Mouse (Mus musculus) megakaryocyte-erythroid progenitor cell, adult 5-6 weeks (primary cell): Measurements from ENCODE around the gene Sorbs1. TPM values are rescaled to one million over a fixed set of nuclear protein-coding genes. Genes with fewer than 3 reads are reported as not detected.

Experiments
- ATAC-seq: replicated peaks from 2 replicates; pipeline ENCODE4 v1.8.0; 2016; ENCODE audit warnings: mild to moderate bottlenecking, inconsistent platforms; ENCODE audit not compliant: severe bottlenecking, poor library complexity, low FRiP score, low TSS enrichment
- total RNA-seq, 2 experiments: library from RNA; stranded (forward) in 1 of 2; stranded (reverse) in 1 of 2; fragments of 200-1000, 215-1000 nt in 1 of 2; fragments of >200 nt in 1 of 2; fragmentation: Nextera tagmentation in 1 of 2; gene quantifications; 2 replicates each; pipeline ENCODE4 v1.2.3; 2014 to 2017

The Sorbs1 gene
- total RNA-seq, 2 experiments from 2014 or later, result 13.9 to 30.4 TPM

DNA sequence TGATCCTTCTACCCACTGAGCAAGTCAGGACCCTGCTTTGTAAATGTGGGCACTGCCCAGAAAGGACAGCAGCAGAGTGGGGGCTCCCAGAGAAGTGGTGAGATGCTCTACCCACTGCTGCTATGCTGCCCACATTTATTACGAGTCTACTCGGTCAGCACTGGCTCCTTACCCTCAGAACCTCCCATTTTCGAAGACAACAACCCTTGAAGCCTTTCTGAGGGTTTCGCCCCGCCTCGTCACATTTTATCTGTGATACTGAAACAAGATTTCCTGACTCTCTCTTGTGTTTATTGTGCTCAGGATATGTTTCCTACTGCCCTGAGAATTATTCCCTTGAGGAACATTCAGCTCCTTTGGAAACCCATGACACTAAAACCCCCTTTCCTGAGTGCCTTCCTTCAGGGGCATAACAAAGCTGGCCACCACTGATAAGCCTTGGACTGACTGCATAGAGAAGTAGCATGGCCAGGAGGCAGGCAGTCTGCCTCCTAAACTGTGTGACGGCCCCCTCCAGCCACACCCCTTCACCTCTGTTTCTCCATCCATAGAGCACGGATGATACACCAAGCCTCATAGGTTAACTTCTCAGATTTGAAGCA, 24.6 kb downstream of the Sorbs1 start:
- ATAC-seq, result peak; percentile 78

DNA sequence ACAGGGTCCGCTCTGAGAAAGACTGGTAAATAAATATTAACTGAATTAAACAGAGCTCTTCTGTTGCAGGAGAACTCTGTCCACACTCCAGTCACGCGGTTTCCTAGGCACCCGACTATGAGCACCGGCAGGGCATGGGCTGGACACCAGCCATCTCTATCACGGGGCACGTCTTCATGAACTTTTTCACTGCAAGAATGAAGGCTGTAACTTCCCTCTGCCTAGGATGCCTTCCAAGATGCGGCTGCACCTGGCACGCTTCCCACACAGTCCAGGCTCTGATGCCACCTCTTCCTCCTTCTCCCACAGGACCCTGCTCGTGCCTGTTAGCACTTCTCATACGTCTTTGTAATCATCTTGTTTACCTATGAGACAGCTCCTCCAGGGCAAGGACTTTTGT, 26.0 kb downstream of the Sorbs1 start:
- no peak for ATAC-seq

DNA sequence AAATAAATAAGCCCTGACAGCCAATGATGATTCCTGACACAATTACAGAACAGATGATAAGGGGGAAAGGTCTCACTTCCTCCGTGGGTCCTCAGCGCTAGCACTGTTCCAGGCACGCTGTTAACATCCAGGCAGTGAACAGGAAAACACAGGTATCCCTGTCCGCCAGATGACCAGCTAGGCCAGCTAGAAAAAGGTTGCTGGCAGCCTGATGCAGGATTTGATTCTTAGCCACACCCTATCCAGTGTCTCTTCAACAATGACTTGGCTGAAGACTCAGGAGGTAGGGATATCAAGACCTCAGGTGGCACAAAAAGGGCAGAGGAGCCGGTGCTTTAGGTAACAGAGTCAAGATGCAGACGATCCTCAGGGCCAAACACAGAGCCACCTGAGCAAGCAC, 32.5 kb downstream of the Sorbs1 start:
- ATAC-seq, result no peak

- ATAC-seq, result no peak
These were observed 35.4 kb downstream of the Sorbs1 start for GRCm38 (mm10) chr19:40478161-40478575.

GRCm38 (mm10) chr19:40477445-40477941, 36.1 kb downstream of the Sorbs1 start:
- peak; percentile 75; the same call in 1 of the 2 replicates for ATAC-seq

GRCm38 (mm10) chr19:40476491-40476890, 37.1 kb downstream of the Sorbs1 start:
- ATAC-seq, result no peak

DNA sequence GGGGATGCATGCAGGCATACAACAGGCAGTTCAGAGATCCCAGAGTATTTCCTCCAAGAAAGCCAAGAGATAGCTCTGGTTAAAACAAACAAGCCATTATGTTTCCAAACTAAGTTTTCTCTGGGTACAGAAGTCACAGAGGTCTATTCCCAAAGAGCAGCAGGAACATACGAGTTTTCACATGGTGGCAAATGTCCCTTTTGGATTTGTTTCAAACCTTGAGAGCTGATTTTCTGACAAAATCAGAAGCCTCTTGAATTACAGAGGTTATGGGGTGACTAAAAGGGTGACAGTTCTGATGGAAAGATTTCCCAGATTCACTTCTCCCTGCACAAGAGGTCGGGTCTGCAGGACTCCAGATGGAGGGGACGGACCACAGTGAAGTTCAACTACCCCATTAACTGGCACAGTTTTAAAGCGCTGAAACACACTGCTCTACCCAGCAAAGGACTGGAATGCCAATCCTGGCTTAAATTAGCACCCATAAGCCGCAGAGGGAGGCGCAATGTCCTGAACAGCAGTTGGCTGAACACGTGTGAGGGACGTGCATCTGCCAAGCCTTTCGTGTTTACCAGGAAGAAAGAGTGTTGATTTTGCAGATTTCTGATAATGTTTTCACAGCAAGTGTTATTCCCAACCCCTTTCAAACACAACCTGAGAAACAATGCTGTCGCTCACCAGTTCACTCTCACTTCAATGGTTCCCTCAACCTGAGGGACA, 41.9 kb downstream of the Sorbs1 start:
- no peak for ATAC-seq

DNA sequence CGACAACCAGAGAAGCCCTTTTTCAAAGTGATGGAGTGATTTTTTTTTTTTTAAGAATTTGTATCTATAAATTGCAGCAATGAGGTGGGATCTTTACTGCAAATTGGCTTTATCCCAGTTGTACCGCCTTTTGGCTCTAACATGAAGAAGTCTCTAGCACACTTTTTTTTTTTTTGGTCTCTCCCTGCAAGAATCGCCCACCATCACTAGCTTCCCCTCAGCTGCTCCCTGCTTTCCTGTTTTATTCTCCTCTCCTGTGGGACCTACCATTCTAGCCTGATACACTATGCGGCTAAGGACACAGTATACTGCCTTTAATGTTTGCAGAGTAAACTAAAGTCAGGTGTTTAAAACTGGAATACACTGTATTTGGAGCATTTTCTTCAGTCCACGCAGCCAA, 43.8 kb downstream of the Sorbs1 start:
- ATAC-seq, result no peak

DNA sequence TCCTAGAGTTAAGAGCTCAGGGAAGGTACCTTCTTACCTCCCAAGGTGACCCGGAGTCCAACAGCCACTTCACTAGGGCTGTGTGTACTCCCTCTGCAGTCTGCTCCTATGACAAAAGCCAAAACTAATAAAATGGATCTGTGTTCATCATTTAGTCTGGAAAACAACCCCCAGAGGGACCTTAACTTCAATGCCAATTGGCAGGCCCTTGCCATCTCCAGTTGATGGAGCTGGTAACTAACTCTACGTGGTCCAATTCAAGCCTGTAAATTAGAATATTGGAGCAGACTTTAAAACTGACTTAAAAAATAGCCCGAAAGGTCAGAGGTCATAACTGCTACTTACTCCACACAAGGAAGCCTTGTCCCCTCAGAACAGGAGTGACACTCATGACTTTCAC, 45.3 kb downstream of the Sorbs1 start:
- ATAC-seq, result no peak

DNA sequence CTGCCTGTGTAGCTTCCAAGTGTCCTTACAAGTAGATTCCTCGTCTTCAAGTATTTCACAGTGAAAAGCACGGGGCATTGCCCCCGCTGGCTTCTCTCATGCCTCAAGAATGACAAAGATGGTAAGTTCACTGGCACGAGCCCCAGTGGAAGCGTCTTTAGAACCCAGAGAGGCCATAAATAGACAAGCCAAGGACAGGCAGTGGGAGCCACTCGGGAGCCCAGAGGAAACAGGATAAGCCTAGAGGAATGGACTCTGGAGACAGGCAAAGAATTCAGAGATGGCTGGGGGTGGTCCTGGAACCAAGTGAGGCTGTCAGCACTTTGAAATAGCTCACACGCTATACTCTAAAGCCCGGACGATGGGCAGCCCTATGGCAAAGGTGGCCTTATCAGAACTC, 45.8 kb downstream of the Sorbs1 start:
- no peak for ATAC-seq

DNA sequence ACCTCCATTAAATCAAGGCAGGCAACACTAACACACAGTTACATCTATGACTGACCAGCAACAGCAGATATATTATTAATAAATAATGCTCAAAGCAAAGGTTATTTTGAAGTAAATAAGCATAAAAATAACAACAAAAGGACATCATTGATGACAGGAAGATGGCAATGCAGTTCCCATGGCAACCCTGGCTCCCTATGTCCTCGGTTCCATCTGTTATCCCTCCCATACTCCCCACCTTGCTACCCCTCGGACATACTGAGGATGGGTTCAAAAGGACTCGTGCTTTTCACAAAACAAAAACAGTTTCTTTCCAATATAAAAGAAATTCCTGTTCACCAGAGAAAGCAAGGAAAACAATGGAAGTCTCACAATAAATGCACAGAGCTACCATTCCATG, 48.2 kb downstream of the Sorbs1 start:
- no peak for ATAC-seq

DNA sequence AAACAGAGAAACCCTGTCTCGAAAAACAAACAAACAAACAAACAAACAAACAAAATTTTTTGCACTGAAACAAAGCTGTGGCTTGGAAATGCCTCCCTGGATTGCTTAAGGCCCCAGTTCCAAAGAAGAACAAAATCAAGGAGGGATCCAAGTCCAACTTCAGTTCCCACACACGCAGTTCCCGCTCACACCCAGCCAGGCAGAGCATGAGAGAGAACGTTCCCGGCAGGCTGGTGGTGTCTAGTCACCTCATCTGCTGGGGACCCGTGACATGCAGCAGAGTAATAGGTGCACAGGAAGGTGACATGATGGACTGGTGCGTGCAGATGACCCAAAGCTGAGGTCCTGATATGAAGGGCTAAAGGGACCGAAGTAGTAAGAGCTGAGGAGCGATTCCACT, 49.2 kb downstream of the Sorbs1 start:
- no peak for ATAC-seq

- ATAC-seq, result no peak
These were observed 50.7 kb downstream of the Sorbs1 start for GRCm38 (mm10) chr19:40462892-40463291.

GRCm38 (mm10) chr19:40462481-40462880, 51.1 kb downstream of the Sorbs1 start:
- no peak for ATAC-seq

DNA sequence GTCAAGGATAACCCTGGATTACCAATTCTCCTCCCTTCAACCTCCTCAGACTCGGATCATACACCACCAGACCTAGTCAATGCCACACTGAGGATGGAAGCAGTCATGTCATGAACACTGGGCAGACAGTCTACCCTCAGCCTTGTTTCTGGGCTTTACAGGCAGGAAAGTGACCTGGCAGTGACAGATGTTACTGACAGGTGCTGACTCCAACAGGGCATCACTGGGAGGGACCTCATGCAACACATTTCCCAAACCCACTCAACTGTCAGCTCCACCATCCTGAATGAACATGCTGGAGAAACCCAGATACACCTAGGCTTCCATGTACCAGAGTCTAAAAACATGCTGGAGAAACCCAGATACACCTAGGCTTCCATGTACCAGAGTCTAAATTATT, 51.9 kb downstream of the Sorbs1 start:
- ATAC-seq, result 0 out of 2 replicates have a peak, but pooled peaks have one; percentile 20

DNA sequence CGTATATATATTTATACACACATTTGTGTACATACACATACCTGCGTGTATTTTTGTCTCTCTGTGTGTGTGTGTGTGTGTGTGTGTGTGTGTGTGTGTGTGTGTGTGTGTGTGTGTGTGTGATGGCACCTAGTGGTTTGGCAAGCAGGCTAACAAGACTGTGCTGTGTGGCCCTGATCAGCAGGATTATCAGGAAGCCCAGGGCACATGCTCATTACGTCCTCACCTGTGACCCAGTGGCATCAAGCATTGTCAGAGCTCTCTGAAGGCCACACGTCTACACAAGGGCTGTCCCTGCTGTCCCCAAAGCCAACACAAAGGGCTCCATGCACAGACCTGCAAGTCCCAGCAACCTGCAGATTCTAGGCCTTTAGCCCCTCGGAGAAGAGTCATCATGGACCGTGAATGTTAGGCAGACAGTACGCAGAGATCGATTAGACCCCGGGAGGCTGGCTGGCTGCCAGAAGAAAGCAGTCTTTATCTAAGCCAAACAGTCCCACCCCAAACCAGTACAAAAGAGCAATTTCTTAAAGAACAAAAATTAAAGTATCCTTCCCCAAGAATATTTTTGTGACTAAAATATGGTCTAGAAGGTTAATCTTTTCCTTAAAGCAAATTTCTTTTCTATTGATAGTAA, 52.6 kb downstream of the Sorbs1 start:
- peak; percentile 86 for ATAC-seq

- no peak for ATAC-seq
These were observed 54.2 kb downstream of the Sorbs1 start for GRCm38 (mm10) chr19:40459338-40459737.

DNA sequence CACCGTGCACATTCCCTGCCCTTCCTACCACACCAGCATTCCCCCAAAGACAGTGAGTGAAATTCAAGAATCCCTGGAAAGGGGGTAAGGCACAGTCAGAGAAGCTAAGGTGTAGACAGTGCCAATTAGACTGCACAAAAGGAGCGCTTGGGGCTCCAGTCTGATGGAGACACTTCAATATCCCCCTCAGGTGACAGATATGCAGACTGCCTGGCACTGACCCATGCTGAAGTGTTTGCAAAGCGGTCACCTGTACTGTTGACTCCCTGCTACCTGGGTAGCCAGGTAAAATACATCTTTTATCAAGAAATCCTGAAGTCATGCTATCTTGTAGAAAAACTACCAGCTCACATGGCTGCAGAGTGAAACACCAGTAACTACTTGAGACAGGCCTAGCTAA, 54.8 kb downstream of the Sorbs1 start:
- ATAC-seq, result no peak

GRCm38 (mm10) chr19:40455248-40455647, 58.3 kb downstream of the Sorbs1 start:
- ATAC-seq, result no peak

DNA sequence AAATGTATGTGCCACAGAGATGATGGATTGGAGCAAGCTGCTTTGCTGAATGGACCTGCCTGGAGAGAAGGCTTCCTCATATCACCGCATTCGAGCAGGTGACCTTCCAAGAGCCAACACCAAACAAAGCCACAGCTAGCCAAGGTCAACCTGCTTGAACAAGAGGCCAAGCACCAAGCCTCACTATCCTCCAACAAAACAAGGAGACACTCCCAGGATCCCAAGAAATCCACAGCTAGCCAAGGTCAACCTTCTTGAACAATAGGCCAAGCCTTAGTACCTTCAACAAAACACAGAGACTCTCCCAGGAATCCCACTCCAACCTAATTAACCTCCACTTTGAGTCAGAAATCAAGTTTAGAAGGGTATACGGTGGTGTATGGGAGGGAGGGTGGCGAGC, 59.5 kb downstream of the Sorbs1 start:
- ATAC-seq, result no peak

DNA sequence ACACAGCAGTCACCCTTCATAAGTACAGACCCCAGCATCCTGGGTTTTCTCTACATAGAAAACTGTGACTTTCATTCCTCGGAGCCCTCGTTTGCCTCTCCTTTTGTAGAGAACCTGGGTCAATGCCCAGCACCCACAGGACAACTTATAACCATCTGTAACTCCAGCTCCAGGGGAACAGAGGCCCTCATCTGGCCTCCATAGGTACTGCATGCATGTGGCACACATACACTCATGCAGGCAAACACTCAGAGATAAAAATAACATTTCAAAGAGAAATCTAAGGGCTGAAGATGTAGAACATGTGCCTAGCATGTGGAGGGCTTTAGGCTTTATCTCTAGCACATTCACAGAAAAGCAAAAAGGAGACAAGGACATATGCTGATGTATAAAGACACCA, 61.4 kb downstream of the Sorbs1 start:
- no peak for ATAC-seq
